Mouse (Mus musculus) skeletal muscle tissue, postnatal 0 days (tissue): ENCODE measurements around the gene Maip1. TPM values are rescaled to one million over a fixed set of nuclear protein-coding genes. Genes with fewer than 3 reads are reported as not detected.

Source experiments
- polyA plus RNA-seq: library from polyadenylated mRNA; unstranded; fragments of >200 nt; fragmentation: Nextera tagmentation; extraction: Ambion mirVana; gene quantifications from 2 replicates; pipeline ENCODE4 v1.2.1, GENCODE M21; 2015

Maip1 gene
- 15.0 and 15.3 TPM in 2 replicates for polyA plus RNA-seq

DNA sequence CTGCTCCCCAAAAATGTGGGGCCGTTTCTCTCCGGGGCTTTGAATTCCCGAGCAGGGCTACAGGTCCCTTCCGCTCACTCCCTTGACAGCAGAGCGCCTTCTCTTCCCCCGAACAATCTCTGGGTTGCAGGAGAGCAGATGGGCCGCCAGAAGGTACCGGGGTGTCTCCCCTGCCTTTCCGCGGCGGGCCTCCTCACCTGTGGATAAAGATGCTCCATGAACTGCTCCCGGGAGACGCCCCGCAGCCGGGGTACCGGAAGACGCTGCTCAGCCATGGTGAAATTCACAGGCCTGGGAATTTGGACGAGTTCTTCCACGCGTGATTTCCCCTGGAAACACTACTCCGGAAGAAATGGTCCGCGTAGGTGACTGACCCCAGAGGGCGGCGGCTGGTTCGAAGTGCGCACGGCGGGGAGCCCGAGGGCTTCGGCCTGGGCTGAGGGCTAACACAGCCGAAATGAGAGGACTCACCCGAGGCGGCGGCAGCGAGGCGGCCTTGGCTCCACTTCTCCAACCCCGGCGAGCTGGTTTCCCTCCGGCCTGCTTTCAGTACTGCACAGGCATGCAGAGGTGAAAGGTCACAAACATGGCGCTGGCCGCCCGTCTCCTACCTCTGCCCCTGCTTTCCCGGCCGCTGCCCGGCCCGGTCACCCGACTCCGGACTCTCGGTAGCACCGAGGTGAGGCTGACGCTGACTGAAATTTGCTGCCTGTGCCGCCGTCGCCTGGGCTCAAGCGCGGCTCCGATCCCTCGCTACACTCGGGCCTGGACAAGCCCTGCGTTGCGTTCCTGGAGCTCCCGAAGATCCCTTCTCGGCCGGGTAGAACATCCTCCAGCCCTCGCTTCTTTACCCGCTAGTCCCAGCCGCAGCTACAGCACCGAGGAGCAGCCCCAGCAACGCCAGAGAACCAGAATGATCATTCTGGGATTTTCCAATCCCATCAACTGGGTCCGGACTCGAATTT, at the start of gene Maip1, which contains the start of gene Tyw5:
Gene Maip1 (plus strand): TSS at position 142 of the 965 bp plus-strand sequence.
Gene Tyw5 (minus strand): TSS at position 915 of the 965 bp plus-strand sequence.

DNA sequence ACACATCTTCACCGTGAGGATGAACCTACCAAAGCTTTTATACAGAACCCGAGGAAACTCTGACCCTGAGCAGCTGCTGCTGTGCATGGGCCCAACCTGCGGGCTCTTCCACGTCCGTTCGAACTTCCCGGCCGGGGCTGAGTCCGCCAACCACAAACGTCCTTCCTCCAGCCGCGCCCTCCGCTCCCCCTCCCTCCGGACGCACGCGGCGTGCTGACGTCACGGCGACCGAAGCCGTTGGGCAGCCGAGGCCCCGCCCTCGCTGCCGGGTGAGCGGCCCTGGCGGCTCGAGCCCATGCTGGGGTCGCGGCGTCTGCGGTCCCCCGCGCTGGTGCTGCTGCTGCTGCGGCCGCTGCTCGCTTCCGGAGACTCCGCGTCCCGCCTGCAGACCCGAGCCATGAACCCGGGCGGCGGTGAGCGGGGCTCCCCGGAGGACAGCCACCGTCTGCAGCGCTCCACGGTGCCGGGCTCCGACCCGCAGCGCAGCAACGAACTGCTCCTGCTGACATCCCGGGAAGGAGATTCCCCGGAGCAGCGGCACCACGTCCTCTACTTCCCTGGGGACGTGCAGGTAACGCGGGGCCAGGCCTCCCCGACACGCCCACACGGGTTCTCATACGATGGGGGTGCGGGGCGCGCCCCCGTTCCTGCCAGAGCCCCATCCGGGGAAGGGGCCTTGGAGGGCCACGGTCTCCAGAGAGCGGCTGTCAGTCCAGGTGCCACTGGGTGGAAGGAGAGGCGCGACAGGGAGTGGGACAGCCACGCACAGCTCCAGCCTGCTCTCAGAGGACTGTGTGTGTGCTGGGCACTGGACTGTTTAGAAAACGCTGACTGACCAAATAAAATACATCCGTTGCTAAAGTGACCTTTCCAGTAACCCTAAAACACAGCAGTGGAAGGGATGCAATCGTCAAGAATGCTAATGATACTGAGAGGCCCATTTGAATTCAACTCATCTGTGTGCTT, 28.5 kb upstream of the Maip1 start, which contains the start of gene 1700066M21Rik:
Gene 1700066M21Rik (plus strand): TSS at position 245 of the 966 bp plus-strand sequence.

Other genes starting within 250 kb of the Maip1 start
- 3.4 TPM in 2 replicates for gene 1700066M21Rik, start 28.7 kb upstream of the Maip1 start, polyA plus RNA-seq
- gene Tyw5, start 773 bp downstream of the Maip1 start, polyA plus RNA-seq, result 11.0 and 15.3 TPM in 2 replicates